Mouse (Mus musculus) kidney, postnatal 14 days (tissue): ENCODE data around the gene Cldn19.

Experiments
- DNase-seq: peaks from one replicate; pipeline ENCODE4 v3.0.0; 2022; ENCODE audit warnings: mixed read lengths

Gene Cldn19

DNA sequence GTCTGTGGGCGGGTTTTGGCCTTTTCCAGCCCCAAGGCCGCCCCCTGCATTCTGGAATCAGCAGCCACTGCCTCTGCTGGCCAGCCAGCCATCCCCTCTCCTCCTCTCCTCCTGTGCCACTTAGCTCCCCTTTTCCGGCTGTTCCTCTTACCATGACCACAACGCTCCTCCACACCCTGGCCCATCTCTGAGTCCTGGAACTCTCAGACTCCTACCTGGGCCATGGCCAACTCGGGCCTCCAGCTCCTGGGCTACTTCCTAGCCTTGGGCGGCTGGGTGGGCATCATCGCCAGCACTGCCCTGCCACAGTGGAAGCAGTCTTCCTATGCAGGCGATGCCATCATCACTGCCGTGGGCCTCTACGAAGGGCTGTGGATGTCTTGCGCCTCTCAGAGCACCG is at the start of gene Cldn19:
Gene Cldn19, plus strand, starts transcription at position 64 of the 400 bp plus-strand sequence.
- DNase-seq = no peak

DNA sequence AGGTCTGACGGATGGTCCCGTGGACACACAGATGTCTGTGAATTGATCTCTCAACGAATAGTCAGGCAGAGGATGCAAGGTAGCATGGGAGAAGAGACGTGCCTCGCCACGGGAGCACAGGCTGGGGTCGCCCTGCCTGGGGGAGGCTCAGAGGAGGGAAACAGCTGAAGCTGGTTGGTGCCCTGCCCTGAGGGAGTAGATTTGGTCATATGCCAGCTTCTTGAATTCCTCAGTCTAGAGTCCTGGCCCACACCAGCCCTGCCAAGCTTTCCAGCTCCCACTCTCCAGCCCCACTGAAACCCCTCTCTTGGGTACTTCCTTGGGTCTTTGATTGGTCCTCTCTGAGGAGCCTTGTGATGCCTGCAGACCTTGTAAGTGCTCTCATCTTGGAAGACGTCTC is 38.5 kb upstream of the Cldn19 start:
- DNase-seq = peak; percentile 11

DNA sequence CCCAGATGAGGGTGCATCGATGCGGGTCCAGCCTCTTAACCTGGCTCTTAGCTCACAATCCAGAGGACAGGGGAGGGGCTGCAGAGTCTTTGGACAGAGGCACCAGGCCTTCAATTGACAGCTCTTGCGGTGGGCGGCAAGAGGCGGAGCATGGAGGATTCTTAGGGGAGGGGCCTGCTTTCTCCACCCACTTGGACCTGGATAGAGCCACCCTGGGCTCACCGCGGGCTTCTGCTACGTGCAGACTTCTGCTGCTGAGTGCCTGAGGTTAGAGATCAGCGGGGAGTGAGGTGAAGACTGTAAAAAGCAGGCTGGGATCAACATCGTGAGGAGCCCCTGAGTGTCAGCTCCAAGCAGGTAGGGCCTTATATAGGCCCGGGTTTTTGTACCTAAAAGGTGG is 37.0 kb upstream of the Cldn19 start, which contains the start of gene Tmem269:
Gene Tmem269, minus strand, starts transcription at position 49 of the 400 bp plus-strand sequence.
- no peak for DNase-seq

DNA sequence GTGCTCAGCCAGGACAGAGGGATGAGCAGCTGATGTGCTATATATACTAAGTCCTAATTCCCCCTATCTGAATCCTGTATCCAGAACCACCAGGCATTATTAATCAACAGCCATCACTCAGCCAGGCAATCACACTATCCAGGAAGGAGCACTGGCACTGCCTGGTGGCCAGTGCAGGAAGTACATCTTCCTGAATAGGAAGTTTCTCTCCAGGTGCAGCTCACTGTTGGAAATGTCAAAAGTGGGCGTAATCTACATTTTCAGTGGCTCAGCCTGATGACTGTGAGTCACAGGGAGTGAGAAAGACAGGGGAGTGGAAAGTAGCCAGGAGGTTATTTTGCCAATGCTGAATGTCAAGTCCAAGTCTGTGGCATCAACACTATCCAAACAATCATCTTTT is 31.5 kb upstream of the Cldn19 start:
- peak; percentile 42 for DNase-seq

DNA sequence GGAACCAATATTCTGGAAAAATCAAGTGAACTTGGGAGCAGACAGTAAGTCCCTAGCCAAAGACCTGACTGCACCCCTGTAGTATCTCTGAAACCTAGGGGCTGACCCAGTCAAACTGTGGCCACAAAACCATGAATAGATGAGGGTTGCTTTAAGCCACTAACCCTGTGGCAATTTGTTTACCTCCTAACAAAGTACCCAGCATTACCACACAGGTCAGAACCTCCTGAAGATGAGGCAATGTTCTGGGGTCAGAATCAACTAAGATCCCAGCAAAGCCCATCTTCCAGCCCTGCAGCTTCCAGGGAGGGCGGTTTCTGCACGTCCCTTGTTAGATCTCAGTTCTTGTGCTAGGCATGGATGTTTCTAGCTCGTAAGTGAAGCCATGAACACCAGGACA is 30.7 kb upstream of the Cldn19 start:
- DNase-seq = no peak

DNA sequence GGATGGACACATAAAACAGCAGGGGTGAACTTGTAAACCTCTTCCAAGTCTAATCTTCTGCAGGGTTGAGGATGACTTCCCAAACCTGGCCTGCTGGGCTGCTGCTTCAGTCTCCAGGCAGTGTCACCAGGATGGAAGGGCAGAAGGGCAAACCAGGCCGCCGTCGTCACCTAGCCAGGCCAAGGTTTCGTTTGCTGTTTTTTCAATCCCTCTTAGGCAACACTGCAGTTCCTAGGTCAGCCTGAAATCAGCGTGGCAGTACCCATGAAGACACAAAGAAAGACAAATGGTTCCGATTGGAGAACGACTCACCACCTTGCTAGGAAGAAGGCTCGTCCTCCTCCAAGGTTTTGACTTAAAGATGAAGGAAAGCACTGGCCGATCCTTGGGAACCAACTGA is 29.5 kb upstream of the Cldn19 start:
- DNase-seq = no peak

DNA sequence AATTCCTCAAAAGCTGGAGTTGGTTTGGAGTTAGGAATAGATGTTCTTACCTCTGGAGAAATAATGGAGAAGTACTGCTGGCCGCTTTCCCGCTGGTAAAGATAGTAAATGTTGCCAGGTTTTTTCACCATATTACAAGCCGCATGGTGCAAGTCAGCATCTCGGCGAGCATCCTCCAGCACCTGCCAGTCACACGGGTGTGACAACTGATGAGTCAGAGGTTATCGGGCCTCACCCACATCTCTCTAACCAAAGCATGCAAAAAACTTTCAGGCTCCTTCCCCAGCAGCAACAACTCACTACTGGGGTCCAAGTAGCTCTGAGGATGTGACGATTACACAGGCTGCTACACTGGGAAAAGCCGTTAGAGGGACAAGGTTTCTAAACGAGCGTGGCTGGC is 28.5 kb upstream of the Cldn19 start:
- DNase-seq = no peak

DNA sequence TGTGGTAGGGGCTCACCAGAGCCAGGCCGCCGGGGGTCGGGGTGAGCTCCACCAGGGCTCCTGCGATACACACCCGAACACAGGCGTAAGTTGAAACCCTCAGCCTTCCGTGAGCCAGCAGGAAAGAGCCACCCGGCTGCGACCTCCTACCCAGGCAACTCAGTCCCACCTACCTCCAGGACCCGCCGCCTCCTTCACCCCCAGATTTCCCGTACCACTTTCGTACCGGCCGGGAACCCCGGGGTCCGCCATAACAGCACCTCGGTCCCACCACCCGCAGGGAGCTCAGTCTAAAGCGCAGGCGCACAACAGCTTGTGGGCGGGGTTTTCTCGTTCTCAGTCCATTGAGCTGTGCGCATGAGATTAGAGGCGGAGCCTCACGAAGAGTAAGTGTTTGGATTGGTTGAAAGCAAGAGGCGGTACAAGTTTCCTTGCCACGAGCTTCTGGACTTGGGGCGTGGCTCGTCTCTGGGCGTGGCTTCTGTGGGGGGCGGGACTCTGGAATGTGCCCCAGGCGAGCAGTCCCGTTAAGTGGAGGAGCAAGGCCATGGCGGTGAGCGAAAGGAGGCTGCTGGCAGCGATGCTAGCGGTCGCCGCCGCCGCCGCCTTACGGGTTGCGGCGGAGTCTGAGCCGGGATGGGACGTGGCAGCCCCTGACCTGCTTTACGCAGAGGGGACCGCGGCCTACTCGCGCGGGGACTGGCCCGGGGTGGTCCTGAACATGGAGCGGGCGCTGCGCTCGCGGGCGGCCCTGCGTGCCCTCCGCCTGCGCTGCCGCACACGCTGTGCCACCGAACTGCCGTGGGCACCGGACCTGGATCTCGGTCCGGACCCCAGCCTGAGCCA is 22.6 kb upstream of the Cldn19 start, which contains the start of the genes AU022252 and P3h1:
Gene AU022252, minus strand, starts transcription at position 303 of the 846 bp plus-strand sequence.
Gene P3h1, plus strand, starts transcription at position 506 of the 846 bp plus-strand sequence.
- DNase-seq = peak; percentile 100

DNA sequence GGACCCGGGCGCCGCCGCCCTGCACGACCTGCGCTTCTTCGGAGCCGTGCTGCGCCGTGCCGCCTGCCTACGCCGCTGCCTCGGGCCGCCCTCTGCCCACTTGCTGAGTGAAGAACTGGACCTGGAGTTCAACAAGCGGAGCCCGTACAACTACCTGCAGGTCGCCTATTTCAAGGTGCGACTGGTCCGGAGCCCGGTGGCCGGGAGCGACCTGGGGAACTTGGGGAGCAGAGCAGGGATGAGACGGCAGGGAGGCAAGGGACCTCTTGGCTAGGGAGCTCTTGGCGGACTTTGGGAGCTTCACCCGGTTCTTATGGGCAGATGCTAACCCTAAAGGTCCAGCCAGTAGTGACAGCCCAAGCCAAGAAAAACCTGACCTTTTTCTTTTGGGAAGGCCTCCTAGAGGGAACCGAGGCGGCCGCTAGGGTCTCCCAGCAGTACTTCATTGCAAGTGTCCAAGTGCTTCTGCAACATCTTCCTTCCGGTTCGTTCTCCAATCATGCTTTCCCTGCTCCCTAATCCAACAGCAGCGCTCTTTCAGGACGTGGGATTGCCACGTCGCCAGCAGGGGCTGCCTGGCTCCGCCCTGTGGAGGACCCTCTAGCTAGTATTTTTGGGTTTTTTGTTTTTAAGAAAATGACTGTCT is 21.8 kb upstream of the Cldn19 start:
- peak; percentile 60 for DNase-seq

DNA sequence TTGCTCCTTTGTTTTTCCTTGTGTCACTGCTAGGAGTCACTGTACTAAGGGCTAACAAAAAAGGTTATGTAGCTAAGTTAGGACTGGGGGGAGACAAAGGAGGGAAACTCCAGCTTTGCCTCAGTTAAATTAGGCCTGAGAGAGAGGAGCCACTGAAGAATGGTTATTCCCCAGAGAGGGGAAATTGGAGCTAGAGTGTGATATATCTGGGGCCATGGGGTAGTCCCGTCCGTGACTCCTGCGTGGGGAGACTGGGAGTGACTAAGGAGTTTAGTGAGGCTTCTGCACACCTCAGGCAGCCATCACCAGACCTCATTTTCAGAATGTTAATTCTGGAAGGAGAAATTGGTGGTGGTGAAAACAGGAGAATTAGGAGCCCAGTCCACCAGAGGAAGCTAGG is 20.9 kb upstream of the Cldn19 start:
- no peak for DNase-seq

DNA sequence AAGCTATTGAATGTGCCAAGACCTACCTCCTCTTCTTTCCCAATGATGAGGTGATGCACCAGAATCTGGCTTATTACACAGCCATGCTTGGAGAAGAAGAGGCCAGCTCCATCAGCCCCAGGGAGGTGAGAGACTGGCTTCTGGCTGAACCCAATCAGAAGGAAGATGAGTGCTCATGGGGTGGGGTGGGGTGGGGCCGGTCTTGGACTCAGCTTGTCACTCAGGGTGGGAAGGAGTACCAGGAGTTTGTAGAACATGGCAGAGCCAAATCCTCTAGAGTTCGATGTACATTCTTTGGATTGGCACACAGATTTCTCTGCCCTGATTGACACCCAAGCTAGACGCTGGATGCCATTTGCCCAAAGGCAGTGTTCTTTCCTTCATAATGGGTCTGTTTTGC is 16.6 kb upstream of the Cldn19 start:
- no peak for DNase-seq

DNA sequence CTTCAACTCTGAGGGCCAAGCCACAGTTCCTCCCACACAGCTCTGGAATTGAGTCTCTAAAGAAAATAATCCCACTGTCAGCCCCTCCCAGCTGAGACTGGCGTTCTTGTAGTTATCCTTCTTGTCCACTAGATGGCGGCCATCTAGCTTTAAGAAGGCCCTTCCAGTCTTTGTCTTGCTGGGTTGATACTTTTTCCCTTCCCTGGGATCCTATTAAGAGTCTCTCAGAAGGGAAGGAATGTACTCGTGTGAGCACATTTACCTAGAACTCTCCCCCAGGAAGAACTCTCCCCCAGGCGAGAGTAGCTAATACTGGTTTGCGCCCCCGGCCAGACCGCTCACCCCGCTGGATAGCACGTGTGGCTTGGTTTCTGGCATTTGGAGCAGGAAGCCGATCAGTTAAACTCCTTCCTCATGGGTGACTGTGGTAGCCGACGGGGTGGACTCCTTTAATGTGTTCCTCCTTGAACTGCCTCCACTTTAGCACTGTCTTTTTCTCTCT is 16.0 kb upstream of the Cldn19 start:
- no peak for DNase-seq

DNA sequence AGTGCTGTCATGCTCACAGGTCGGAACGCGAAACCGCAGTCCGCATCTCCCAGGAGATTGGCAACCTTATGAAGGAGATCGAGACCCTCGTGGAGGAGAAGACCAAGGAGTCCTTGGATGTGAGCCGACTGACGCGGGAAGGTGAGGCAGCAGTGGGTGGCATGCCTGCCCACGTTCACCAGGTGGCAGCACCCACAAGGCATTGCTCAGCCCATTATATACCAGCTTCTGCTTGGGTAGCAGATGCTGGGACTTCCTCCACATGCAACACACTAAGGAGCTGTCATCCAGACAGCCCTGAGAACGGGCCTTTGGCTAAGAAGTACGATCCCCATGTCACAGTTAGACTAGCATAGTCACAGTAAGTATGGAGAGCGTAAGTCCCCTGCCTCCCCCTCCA is 13.6 kb upstream of the Cldn19 start:
- no peak for DNase-seq

DNA sequence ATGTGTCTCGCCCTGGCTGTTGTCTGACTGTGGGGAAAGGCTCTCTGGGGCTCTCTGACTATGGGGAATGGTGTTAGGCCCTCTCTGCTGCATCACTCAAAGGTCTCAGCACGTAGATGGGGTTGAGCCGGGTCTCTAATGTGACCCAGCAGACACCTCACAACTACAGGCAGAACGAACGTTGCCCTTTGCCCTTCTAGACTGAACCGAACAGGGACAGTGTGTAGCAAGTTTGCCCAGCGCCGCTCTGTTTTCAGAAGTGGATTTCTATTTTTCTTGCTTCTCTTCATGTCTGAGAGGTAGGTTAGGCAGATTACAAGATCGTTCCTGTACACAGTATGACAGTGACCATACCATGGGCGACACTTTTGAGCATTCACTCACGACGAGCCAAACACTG is 12.6 kb upstream of the Cldn19 start:
- DNase-seq = no peak

DNA sequence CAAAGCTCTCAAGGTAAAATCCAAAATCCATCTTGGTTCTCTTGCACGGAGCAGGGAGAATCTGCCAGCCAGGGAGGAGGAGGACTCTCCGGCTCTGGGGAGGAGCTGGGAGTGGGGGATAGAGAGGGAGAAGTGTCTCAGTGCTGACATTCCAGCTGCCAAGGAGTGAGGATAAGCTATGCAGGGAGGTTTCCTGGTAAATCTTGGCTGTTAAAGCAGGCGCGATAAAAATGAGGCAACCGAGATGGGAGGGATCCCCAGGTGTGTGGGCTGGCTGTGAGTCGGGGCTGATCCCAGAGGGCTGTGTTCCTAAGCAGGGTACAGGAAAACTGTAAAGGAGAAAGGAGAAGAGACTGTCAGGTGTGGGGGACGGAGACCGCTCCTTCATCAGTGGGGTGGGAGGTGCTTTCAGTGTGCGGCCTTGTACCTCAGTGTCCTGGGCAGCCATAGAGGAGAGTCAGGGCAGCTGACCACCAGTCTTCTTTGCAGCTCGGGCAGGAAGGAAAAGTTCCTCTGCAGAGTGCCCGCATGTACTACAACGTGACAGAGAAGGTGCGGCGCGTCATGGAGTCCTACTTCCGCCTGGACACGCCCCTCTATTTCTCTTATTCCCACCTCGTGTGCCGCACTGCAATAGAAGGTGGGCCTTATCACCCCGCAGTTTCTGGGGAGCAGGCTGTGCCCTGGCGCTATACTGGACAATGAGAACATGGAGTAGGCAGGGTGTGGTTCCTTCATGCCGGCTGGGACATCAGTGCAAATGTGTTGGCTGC is 10.6 kb upstream of the Cldn19 start:
- no peak for DNase-seq

DNA sequence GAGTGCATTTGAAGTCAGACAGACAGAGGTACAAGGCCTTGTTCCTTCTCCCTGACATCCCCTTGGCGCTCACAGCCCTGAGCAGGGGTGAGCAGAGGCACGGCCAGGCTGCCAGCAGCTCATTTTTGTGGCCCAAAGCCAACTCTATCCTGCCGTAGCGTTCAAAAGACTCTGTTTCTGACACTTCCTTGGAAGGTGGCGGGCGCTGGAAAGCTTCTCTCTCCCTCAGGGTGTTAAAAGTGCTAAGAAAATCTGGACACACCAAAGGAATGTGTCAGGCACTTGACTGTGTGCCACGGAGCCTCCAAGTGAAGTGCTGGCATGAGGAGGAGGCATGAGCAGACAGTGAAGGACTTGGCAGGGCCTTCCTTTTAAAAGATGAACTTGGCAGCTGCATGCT is 9.7 kb upstream of the Cldn19 start:
- no peak for DNase-seq

DNA sequence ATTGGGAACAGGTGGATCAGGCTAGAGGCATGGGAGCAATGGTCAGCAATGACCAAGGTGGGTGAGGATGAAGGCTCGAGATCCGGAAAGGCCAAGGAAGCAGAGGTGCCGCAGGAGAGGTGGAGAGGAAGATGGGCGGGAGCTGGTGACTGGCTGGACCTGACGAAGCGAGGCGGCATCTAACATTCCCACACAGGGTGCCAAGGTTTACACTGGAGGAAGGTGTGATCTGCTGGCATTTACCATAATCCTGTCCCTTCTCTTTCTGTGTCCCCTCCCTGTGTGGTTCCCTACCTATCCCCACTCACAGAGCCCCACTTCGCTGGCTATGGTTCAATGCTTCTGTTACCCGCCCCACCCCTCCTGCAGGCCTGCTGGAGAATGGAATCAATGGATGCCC is 9.3 kb upstream of the Cldn19 start:
- no peak for DNase-seq

DNA sequence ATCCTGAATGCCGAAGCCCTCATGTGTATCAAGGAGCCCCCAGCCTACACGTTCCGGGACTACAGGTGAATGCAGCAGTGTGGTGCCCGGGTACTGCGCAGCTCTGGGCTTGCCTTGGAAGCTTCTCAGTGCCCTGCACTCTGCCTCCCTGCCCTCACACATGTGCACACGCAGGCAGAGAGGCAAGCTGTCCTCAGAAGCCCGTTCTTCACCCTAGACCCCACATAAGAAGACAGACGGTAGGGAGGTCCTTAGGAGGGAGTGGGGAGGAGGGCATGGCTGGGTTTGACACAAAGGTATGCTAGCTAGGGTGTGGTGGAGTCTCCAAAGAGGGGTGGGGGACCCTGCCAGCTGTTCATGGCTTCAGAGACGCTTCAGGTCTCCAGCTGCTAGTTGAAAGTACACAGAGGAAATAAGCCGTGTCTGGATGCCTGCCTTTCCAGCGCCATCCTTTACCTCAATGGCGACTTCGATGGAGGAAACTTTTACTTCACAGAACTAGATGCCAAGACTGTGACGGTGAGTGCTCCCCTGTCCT is 8.5 kb upstream of the Cldn19 start:
- DNase-seq = no peak

DNA sequence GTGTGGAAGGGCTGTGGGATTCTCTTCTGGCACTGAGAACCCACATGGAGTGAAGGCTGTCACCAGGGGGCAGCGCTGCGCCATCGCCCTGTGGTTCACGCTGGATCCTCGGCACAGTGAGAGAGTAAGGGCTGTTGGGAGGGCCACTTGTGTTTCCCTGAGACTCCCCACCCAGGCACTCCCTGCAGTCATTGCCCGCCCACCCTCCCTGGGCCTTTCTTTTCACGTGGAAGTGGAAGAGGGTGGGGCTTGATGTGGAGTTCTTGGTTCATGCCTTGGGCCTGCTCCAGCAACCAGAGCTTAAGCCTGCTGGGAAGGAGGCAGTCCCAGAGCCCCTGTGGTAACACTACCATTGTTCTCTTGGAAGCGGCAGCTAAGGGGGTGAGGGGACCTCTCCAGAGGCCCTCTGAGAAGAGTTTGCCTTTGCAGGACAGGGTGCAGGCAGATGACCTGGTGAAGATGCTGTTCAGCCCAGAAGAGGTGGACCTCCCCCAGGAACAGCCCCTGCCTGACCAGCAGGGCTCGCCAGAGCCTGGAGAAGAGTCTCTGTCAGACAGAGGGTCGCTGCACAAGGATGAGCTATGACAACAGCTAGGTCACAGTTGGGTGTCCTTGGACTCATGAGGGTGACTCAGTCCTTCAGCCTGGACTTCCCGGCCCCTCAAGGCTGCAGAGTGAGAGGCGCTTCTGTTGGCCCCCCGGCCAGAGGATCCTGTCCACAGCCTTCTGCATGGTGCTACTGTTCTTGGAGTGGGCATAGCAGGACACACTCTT is 7.6 kb upstream of the Cldn19 start:
- DNase-seq = peak; percentile 87

DNA sequence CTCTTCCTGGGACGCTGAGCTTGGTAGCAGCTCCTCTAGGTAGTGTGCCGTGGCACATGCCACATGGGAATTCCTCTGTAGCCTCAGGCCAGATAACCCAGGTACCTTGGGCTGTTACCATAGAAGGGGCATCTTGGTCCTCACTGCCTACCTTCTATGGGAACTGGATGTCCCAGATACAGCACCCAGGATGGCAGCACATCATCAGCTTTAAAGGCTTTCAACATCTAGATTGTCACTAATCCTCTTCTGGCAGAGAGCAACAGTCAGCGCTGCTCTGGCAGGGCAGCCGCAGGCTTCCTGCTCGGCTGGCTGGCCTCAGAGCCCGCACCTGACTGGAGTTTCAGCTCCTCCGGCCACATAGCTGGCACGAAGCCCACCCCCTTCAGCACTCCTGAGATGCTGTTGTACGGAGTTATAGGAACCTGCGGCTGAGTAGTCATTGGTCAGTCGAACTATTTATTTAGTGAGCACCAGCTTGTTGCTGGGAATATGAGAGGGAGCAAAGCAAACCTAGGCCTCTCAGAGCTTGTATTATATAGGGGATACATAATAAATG is 6.7 kb upstream of the Cldn19 start:
- peak; percentile 62 for DNase-seq

DNA sequence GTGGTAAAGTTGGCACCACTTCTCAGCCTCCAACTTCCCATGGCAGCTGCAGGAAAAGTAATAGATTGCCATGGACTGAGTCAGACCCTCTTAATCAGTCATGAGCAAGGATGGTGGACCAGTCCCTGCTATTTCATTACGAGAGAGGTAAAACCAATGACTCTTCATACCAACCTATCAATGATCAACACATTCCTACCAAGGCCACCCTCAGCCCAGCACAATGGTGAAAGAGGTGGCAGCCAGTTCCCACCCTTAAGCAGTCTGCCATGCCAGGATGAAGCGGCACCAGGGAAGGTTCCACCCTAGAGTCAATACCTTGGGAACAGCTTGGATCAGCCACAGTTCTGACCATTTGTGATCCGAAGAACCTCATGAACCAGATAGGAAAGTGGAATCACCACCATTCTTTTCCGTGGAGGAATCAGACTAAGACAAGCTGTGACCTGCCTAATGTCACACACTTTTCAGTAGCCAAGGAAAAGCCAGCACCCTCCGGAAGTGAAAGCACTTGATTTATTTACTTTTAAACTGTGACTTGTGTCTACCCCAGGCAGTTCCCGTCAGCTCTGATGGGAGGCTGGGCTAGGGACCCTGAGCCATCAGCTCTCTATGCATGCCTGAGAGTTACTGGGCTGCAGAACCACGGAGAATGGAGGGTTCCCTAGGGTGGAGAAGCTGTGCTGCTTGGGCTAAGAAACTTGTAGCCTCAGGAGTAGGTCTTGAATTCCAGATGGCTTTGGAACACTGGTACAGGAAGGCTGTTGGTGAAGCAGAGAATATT is 3.0 kb upstream of the Cldn19 start:
- no peak for DNase-seq
